Mouse (Mus musculus): ENCODE measurements around the gene Thra.

Thra gene

GRCm38 (mm10) chr11:98776843-98777590 lies 36.6 kb downstream of the Thra start:
- in situ Hi-C loops (cut with MseI, MboI): no loop called here

GRCm38 (mm10) chr11:98777888-98778287 lies 37.5 kb downstream of the Thra start:
- in situ Hi-C loops (cut with MseI, MboI): no loop called here

DNA sequence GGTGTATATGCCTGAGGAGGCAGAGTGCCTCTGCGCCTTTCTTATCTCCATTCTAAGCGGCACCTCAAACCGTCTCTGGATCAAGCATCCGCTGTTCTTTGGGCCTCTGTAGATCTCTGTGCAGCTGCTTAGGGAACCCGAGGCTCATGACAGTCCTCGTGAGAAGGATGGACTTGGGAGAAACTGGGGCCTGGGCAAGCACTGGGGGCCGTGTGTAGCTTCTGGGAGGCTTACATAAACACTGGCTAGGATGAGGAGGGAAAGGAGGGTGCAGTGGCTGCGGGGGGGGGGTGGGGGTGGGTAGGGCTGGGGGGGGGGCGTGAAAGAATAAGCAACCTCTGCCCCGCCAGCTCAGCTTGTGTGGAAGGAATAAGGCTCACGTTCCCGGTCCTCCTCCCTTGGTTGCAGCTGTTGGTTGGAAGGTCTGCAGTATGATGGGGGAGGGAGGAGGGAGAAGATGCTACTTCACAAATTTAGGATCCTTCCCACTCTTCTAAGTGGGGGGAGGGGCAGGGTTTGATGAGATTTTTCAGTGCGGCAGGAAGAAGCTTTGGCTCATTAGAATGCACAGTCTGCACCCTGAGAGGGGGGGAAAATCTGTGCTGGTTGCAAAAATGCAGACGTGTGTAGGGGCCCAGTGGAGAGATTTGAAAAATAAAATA lies 41.5 kb downstream of the Thra start:
- in situ Hi-C loops (cut with MseI, MboI): no loop called here

GRCm38 (mm10) chr11:98782651-98783235 lies 42.3 kb downstream of the Thra start:
- in situ Hi-C loops (cut with MseI, MboI): no loop called here

- in situ Hi-C loops (cut with MseI, MboI): no loop called here
Measured at GRCm38 (mm10) chr11:98783236-98783696, 42.8 kb downstream of the Thra start.

DNA sequence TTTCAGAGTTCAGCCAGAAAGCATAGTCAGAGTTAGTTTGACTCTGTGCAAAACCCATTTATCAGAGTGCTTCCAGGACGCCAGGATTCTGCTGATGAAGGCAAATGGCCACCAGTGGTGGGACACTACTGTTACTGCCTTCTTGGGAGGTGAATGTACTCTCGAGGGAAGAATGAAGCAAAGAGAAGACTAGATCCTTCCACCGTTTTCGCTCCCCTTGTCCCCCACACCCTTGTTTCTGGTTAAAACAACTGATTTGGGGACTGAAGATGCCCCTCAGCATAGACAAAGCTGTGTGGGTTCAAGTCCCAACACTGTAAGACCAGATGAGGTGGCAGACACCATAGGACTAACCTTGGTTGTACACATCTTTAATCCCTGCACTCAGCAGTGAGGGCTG lies 43.7 kb downstream of the Thra start:
- in situ Hi-C loops (cut with MseI, MboI): no loop called here

- in situ Hi-C loops (cut with MseI, MboI): loop anchor here in 1 of 2 experiments (5.0 kb wide), 1 partner anchor 83 kb away; the partner anchor contains the start of gene Csf3
Measured at GRCm38 (mm10) chr11:98785214-98785613, 44.8 kb downstream of the Thra start.

GRCm38 (mm10) chr11:98785772-98786281 lies 45.4 kb downstream of the Thra start:
- in situ Hi-C loops (cut with MseI, MboI): loop anchor here in 1 of 2 experiments (5.0 kb wide), 1 partner anchor 84 kb away; the partner anchor contains the start of gene Csf3

- in situ Hi-C loops (cut with MseI, MboI): loop anchor here in 1 of 2 experiments (5.0 kb wide), 1 partner anchor 84 kb away; the partner anchor contains the start of gene Csf3
Measured at GRCm38 (mm10) chr11:98786359-98787214, 46.1 kb downstream of the Thra start.

DNA sequence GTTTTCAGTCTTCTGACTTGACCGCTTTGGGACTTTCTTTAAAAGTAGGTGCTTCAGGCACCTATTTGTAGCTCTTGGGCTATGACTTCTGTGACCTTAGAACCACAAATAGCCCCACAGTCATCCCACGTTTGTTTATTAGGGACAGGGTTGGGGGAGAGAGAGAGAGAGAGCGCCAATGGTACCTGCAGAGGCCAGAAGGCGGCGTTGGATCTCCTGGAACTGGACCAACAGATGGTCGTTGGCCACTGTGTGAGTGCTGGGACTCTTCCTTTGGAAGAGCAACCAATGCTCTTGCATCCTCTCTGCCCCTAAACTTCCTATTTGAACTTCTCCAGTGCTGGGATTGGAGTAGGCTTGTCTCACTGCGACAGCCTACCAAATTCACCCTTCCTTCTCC lies 46.8 kb downstream of the Thra start:
- in situ Hi-C loops (cut with MseI, MboI): loop anchor here in 1 of 2 experiments (5.0 kb wide), 1 partner anchor 85 kb away; the partner anchor contains the start of gene Csf3

GRCm38 (mm10) chr11:98787691-98788090 lies 47.3 kb downstream of the Thra start:
- in situ Hi-C loops (cut with MseI, MboI): loop anchor here in 1 of 2 experiments (5.0 kb wide), 1 partner anchor 85 kb away; the partner anchor contains the start of gene Csf3

- in situ Hi-C loops (cut with MseI, MboI): loop anchor here in 1 of 2 experiments (5.0 kb wide), 1 partner anchor 86 kb away; the partner anchor contains the start of gene Csf3
Measured at GRCm38 (mm10) chr11:98788139-98788538, 47.7 kb downstream of the Thra start.

DNA sequence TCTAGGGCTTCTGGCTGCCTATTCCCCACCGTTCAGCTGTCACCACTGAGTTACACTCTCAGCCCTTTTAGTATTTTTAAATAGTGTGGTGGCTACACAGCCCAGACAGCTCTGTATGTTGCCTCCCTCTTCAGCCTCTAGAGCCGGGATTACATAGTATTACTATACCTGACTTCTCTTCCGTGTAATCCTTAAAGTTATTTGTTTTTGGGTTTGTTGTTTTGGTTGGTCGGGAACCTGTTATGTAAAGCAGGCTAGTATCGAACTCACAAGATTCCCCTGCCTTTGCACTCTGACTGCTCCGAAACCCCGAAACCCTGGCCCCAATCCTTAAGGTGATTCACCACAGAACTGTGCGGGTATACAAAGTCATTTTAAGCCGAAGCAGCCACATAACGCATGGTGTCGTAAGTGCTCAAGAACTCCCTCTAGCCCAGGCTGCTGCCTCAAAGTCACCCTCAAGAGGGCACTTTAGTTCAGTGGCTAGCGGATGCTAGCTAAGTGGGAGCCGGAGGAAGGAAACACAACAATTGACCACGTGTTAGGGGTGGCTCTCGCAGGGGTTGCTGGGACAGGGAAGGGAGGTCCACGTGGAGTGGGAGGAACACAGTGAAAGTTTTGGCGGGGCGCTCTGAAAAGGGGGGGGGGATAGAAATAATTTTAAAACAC lies 48.2 kb downstream of the Thra start:
- in situ Hi-C loops (cut with MseI, MboI): loop anchor here in 1 of 2 experiments (5.0 kb wide), 1 partner anchor 86 kb away; the partner anchor contains the start of gene Csf3

- in situ Hi-C loops (cut with MseI, MboI): loop anchor here in 1 of 2 experiments (5.0 kb wide), 1 partner anchor 87 kb away; the partner anchor contains the start of gene Csf3
Measured at GRCm38 (mm10) chr11:98789219-98789807, 48.9 kb downstream of the Thra start.

- in situ Hi-C loops (cut with MseI, MboI): loop anchor here in 1 of 2 experiments (5.0 kb wide), 1 partner anchor 88 kb away; the partner anchor contains the start of gene Csf3
Measured at GRCm38 (mm10) chr11:98789824-98790223, 49.4 kb downstream of the Thra start.

GRCm38 (mm10) chr11:98790631-98791205 lies 50.3 kb downstream of the Thra start:
- in situ Hi-C loops (cut with MseI, MboI): no loop called here

DNA sequence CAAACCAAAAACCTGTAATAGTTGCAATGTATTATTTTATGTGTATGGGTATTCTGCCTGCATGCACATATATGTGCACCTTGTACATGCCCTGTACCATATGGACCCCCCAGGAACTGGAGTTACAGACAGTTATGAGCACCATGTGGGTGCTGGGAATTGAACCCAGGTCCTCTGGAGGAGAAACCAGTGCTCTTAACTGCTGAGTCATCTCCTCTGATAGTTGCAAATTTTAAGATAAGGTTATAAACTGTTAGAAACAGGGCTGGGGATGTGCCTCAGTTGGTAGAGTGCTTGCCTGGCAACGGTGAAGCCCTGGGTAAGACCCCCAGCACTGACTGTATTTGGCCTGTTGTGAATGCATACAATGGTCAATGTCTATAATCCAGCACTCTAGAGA lies 51.0 kb downstream of the Thra start:
- in situ Hi-C loops (cut with MseI, MboI): no loop called here

DNA sequence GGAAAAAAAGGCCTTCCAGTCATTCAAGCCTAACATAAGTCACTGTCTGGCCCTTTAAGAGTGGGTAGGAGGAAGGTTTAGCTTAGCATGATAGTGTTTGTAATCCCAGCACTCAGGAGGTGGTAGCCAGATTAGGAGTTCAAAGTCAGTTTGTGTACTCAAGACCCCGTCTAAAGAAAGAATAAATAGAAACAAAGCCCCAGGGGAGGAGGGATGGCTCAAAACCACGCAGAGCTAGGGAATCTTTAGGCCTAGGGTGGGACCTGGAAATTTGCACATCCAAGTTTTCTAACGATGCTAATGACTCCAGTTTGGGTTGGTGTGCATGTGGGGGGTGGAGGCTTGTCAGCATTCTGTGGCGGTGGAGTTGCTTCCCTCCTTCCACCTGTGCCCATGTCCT lies 51.6 kb downstream of the Thra start:
- in situ Hi-C loops (cut with MseI, MboI): no loop called here

DNA sequence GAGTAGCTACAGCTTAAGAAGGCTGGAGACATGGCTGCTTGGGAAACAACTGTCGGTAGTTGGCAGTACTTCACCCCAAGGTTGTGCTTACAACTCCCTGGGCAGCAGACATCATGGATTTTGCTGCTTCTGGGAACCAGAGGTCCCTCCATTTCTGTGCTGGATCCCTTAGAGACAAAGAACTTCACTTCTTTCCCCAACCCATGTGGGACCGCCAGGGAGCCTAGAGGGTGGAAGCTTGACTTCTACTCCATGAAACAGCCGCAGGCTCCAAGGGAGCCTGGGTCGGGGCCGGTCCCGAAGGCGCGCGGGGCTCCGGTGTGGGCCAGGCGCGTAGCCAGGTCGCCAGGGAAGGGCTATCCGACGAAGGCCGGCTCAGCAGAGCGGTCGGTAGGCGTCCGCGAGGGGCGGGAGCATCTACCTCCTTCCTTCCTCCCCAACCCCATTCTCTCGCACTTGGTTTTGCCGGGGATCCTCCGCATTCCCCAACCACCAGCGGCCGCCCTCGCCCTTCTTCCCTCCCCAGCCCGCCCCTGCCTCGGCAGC lies 54.1 kb downstream of the Thra start:
- in situ Hi-C loops (cut with MseI, MboI): no loop called here

Data from mouse trophoblast stem cell (cell line).